Mouse (Mus musculus): ENCODE measurements around the gene Gpbp1.

Gpbp1 gene

DNA sequence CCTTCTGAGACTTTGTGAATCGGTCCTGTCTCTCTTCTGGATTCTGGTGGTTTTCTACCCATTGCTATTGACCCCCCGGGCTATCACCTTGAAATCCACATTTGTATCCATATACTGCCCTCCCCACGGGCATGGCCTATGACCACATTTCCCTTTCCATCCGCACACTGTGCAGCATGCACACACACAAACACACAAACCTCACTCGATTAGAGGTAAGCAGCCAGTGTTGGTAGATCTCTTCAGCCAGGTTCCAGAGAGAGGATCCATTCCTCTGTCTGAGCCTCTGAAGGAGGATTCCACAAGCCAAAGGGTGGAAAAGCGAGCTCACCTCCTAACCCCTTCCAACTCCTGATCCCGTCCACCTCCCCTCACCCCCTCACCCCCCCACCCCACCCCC lies 94.4 kb downstream of the Gpbp1 start:
- CTCF ChIA-PET: interaction anchor here in 1 of 4 experiments (1.0 kb wide), 1 partner anchor 18 kb away, joined by 3 read pairs; no protein-coding TSS in a partner anchor
- POLR2A ChIA-PET: interaction anchor here in 2 of 4 experiments (0.6 to 1.6 kb wide), 3 partner anchors 15 to 420 kb away, joined by 3 to 7 read pairs (median 3); no protein-coding TSS in a partner anchor

DNA sequence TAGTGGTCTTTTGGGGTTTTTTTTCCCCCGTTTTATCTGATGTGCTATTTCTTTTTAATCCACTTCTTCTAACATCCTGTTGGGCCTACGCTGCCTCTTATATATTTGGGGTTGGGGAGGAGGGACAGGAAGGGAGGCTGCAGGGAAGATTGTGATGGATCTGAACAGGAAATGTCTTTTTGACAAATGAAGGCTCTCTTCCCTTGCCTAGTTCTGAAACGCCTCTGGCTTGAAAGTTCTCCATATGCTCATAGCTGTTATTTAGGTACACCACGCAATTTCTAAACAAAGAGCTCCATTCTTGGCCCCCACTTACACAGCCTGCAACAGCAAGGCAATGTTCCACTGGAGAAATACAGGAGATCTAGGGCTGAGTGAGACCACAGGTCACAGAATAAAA lies 95.0 kb downstream of the Gpbp1 start:
- CTCF ChIA-PET: interaction anchor here in 1 of 4 experiments (1.0 kb wide), 1 partner anchor 19 kb away, joined by 3 read pairs; no protein-coding TSS in a partner anchor
- POLR2A ChIA-PET: interaction anchor here in 1 of 4 experiments (0.8 kb wide), 1 partner anchor 10 kb away, joined by 6 read pairs; no protein-coding TSS in a partner anchor

DNA sequence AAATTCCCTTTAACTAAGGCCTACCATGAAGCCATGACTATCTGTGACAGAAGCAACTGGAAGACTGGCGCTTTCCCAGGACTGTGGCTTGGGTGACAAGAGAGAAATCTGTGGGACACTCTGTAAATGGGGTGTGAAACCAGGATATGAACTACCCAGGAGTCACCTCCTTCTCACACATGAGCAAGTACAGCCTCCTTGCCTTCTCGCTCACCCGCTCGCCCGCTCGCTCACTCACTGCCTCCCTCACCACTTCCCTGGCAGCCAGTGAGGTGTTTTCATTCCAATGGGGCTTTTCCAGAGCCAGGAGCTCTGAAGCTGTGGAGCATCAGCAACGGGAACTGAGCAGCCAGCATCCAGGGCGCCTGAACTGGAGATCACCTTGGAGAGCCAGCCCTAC lies 95.6 kb downstream of the Gpbp1 start:
- ChIA-PET CTCF (interaction anchor here in 1 of 4 experiments (1.0 kb wide), 1 partner anchor 19 kb away, joined by 3 read pairs; no protein-coding TSS in a partner anchor), POLR2A (interaction anchor here in 1 of 4 experiments (0.8 kb wide), 1 partner anchor 11 kb away, joined by 6 read pairs; no protein-coding TSS in a partner anchor)

DNA sequence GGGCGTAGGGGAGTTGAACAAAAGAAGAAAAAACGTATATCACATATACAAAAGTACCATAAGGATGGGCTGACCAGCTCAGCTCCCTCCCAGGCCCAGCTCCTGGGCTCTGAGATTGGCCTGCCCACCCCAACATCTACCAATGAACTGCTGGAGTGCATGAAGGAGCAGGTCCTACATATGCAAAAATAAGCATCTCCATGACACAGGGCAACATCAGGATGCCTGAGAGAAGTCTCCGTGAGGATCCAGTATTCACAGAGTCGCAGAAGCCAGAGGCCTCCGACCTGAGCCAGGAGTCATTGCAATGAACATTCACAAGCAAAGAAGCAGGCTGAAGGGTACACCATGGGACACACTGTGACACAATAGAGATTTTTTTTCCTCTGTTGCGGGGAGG lies 96.5 kb downstream of the Gpbp1 start:
- POLR2A ChIA-PET: no interaction called here
- CTCF ChIA-PET: no interaction called here

DNA sequence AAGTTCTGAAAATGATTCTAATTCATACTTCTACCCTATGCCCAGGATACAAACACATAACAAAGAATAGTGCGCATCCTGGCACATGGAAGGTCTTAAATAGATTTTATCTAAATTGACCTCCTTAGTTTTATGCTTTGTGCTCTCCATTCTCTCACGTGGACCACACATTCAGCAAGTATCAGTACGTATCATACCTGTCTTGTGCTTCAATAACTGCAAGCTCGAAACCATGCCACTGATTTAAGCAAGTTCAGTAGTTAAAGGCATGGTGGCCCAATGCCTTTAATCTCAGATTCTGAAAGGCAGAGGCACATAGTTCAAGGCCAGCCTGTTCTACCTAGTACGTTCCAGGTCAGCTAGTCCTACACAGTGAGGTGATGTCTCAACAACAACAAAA lies 98.5 kb downstream of the Gpbp1 start:
- POLR2A ChIA-PET: no interaction called here
- CTCF ChIA-PET: no interaction called here

DNA sequence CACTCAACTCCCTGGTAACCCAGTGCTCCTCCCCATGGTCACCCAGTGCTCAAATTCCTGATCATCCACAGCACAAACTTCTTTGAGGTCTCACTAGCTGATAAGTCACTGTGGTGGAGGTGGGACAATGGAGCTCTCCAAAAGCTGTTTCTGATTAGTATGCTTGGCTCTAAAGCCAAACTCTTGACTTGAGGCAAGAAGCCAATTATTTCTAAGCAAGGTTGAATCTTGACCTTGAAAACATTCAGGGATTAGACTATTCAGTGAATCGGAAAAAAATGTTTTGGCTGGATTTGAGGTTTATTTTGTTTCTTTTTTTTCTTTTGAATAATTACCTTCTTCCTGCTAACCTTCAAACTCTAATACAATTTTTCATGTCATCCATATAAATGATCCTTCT lies 98.9 kb downstream of the Gpbp1 start:
- ChIA-PET POLR2A (no interaction called here), CTCF (no interaction called here)

GRCm38 (mm10) chr13:111384011-111384985 lies 105.6 kb downstream of the Gpbp1 start:
- ChIA-PET POLR2A (interaction anchor here in 1 of 4 experiments (0.6 to 1.5 kb wide), 3 partner anchors 13 to 75 kb away, joined by 3 read pairs; no protein-coding TSS in a partner anchor), CTCF (interaction anchor here in 1 of 4 experiments (0.6 kb wide), 2 partner anchors 19 to 725 kb away, joined by 3 to 6 read pairs; no protein-coding TSS in a partner anchor)
